Mouse (Mus musculus): ENCODE data around the gene Slc7a14. TPM values are rescaled to one million over a fixed set of nuclear protein-coding genes. Genes with fewer than 3 reads are reported as not detected.

Slc7a14 gene
- polyA plus RNA-seq, 1 experiment from 2014 or later, result 0.97 TPM

- no peaks in the 10 kb centered on the region for H3K27me3 ChIP-seq (ENCODE audit: control insufficient read depth, insufficient read depth, low read length)
- no peak overlapping the region for H3K4me3 ChIP-seq (replicated peaks; ENCODE audit: low read length)
- no peaks in the 10 kb centered on the region for H3K36me3 ChIP-seq (ENCODE audit: control insufficient read depth, insufficient read depth, low read length)
- no peak for ATAC-seq (ENCODE audit: insufficient read depth, low FRiP score)
- no peaks in the 10 kb centered on the region for H3K4me1 ChIP-seq (ENCODE audit: control insufficient read depth, insufficient read depth, low read length)
- H3K27ac ChIP-seq (ENCODE audit: low read length), result no peak overlapping the region
- no peak overlapping the region for H3K9ac ChIP-seq (ENCODE audit: low read length)
- no peak overlapping the region for H3K4me2 ChIP-seq (ENCODE audit: low read depth, low read length)
- 88% methylated on average over 7 of the region's 7 CpGs for WGBS
- no peaks in the 10 kb centered on the region for H3K9me3 ChIP-seq (replicated peaks; ENCODE audit: control insufficient read depth, low read length)
These were observed 43.2 kb downstream of the Slc7a14 start for GRCm38 (mm10) chr3:31266941-31267340.

DNA sequence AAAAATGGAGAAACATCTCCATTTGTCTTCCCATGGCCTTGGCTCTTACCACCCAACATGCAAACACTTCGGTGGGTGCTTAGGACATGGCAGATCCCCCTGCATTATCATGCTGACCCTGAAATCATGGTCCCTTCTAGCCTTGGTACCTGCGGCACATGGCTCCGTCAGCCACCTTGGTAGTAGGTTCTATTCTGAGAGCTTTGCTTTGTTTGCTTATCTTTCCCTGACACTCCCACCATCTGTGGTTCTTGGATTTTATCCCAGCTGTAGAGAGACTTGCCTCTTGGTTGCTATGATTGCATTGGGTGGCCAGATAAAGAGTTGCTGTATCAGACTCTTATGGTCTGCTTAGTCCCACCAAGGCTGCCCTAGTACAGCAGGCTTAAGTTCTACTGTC, 46.6 kb downstream of the Slc7a14 start:
- WGBS, result 78% methylated on average over 3 of the region's 3 CpGs
- no peak overlapping the region for H3K9ac ChIP-seq (ENCODE audit: low read length)
- no peaks in the 10 kb centered on the region for H3K9me3 ChIP-seq (replicated peaks; ENCODE audit: control insufficient read depth, low read length)
- H3K36me3 ChIP-seq (ENCODE audit: control insufficient read depth, insufficient read depth, low read length), result no peaks in the 10 kb centered on the region
- H3K27ac ChIP-seq (ENCODE audit: low read length), result no peak overlapping the region
- no peak for ATAC-seq (ENCODE audit: insufficient read depth, low FRiP score)
- H3K4me3 ChIP-seq (replicated peaks; ENCODE audit: low read length), result no peak overlapping the region
- no peak overlapping the region for H3K4me2 ChIP-seq (ENCODE audit: low read depth, low read length)
- no peaks in the 10 kb centered on the region for H3K4me1 ChIP-seq (ENCODE audit: control insufficient read depth, insufficient read depth, low read length)
- no peaks in the 10 kb centered on the region for H3K27me3 ChIP-seq (ENCODE audit: control insufficient read depth, insufficient read depth, low read length)

GRCm38 (mm10) chr3:31261418-31262014, 48.7 kb downstream of the Slc7a14 start:
- Histone ChIP-seq H3K36me3 (ENCODE audit: control insufficient read depth, insufficient read depth, low read length) (no peaks in the 10 kb centered on the region), H3K9me3 (replicated peaks; ENCODE audit: control insufficient read depth, low read length) (no peaks in the 10 kb centered on the region), H3K4me3 (replicated peaks; ENCODE audit: low read length) (no peak overlapping the region), H3K27me3 (ENCODE audit: control insufficient read depth, insufficient read depth, low read length) (no peaks in the 10 kb centered on the region), H3K9ac (ENCODE audit: low read length) (no peak overlapping the region), H3K27ac (ENCODE audit: low read length) (no peak overlapping the region), H3K4me1 (ENCODE audit: control insufficient read depth, insufficient read depth, low read length) (no peaks in the 10 kb centered on the region), H3K4me2 (ENCODE audit: low read depth, low read length) (no peak overlapping the region)
- ATAC-seq (ENCODE audit: insufficient read depth, low FRiP score), result no peak
- WGBS, result 69% methylated on average over 7 of the region's 7 CpGs

DNA sequence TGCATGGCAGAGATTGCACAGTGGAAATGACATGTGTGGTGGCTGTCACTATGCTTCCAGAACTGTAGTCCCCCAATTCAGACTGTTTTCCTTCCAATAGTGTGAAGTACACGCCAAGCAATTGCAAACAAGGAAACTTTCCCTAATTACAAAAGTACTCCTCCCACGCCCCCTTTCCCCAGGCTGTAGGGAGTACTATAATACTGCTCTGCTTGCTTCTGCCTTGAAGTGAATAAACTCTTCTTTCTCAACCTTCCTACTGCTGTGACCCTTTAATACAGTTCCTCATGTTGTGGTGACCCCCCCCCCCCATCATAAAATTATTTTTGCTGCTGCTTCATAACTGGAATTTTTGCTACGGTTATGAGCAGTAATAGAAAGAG, 49.2 kb downstream of the Slc7a14 start:
- no peaks in the 10 kb centered on the region for H3K27me3 ChIP-seq (ENCODE audit: control insufficient read depth, insufficient read depth, low read length)
- H3K4me1 ChIP-seq (ENCODE audit: control insufficient read depth, insufficient read depth, low read length), result no peaks in the 10 kb centered on the region
- H3K4me2 ChIP-seq (ENCODE audit: low read depth, low read length), result no peak overlapping the region
- no peak overlapping the region for H3K27ac ChIP-seq (ENCODE audit: low read length)
- no peak overlapping the region for H3K4me3 ChIP-seq (replicated peaks; ENCODE audit: low read length)
- WGBS, result 46% methylated on average over 3 of the region's 3 CpGs
- H3K9me3 ChIP-seq (replicated peaks; ENCODE audit: control insufficient read depth, low read length), result no peaks in the 10 kb centered on the region
- no peak overlapping the region for H3K9ac ChIP-seq (ENCODE audit: low read length)
- peak; percentile 38; the same call in 1 of the 2 replicates for ATAC-seq (ENCODE audit: insufficient read depth, low FRiP score)
- H3K36me3 ChIP-seq (ENCODE audit: control insufficient read depth, insufficient read depth, low read length), result no peaks in the 10 kb centered on the region

GRCm38 (mm10) chr3:31260329-31260963, 49.7 kb downstream of the Slc7a14 start:
- peak overlapping the region; percentile 6; the same call in 1 of the 2 replicates for H3K27ac ChIP-seq (ENCODE audit: low read length)
- H3K4me2 ChIP-seq (ENCODE audit: low read depth, low read length), result no peak overlapping the region
- no peak overlapping the region for H3K4me3 ChIP-seq (replicated peaks; ENCODE audit: low read length)
- no peaks in the 10 kb centered on the region for H3K36me3 ChIP-seq (ENCODE audit: control insufficient read depth, insufficient read depth, low read length)
- peak; percentile 86 for ATAC-seq (ENCODE audit: insufficient read depth, low FRiP score)
- 20% methylated on average over 7 of the region's 7 CpGs for WGBS
- H3K4me1 ChIP-seq (ENCODE audit: control insufficient read depth, insufficient read depth, low read length), result no peaks in the 10 kb centered on the region
- no peaks in the 10 kb centered on the region for H3K9me3 ChIP-seq (replicated peaks; ENCODE audit: control insufficient read depth, low read length)
- no peaks in the 10 kb centered on the region for H3K27me3 ChIP-seq (ENCODE audit: control insufficient read depth, insufficient read depth, low read length)
- H3K9ac ChIP-seq (ENCODE audit: low read length), result no peak overlapping the region

- peak; percentile 60; the same call in 1 of the 2 replicates for ATAC-seq (ENCODE audit: insufficient read depth, low FRiP score)
- Histone ChIP-seq H3K9ac (ENCODE audit: low read length) (no peak overlapping the region), H3K27me3 (ENCODE audit: control insufficient read depth, insufficient read depth, low read length) (no peaks in the 10 kb centered on the region), H3K4me3 (replicated peaks; ENCODE audit: low read length) (no peak overlapping the region), H3K4me1 (ENCODE audit: control insufficient read depth, insufficient read depth, low read length) (no peaks in the 10 kb centered on the region), H3K4me2 (ENCODE audit: low read depth, low read length) (no peak overlapping the region), H3K27ac (ENCODE audit: low read length) (0 out of 2 replicates have a peak overlapping the region, but pooled peaks have one; percentile 6), H3K36me3 (ENCODE audit: control insufficient read depth, insufficient read depth, low read length) (no peaks in the 10 kb centered on the region), H3K9me3 (replicated peaks; ENCODE audit: control insufficient read depth, low read length) (no peaks in the 10 kb centered on the region)
- 40% methylated on average over 7 of the region's 7 CpGs for WGBS
These were observed 50.5 kb downstream of the Slc7a14 start for GRCm38 (mm10) chr3:31259553-31260255.

DNA sequence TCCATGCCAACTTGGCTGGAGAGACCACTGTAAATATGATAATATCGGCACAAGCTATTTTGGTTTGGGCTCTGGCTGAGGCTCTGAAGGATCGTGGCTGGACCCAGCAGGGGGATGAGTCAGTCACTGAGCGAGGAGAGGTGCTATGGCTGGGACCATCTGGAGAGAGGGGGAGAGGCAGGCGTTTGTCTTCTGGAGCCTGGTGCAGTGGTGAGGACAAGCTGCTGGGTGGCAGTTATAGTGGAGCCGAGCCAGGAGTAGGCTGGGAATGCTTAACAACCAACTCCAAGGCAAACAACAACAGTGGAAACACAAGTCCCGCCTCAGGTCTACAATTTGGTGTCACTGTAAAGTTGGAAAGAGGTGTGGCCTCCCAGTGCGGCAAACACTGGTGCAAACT, 55.8 kb downstream of the Slc7a14 start:
- no peaks in the 10 kb centered on the region for H3K9me3 ChIP-seq (replicated peaks; ENCODE audit: control insufficient read depth, low read length)
- no peak overlapping the region for H3K9ac ChIP-seq (ENCODE audit: low read length)
- no peak; the same call in 1 of the 2 replicates for ATAC-seq (ENCODE audit: insufficient read depth, low FRiP score)
- no peaks in the 10 kb centered on the region for H3K4me1 ChIP-seq (ENCODE audit: control insufficient read depth, insufficient read depth, low read length)
- H3K27me3 ChIP-seq (ENCODE audit: control insufficient read depth, insufficient read depth, low read length), result no peaks in the 10 kb centered on the region
- 72% methylated on average over 7 of the region's 7 CpGs for WGBS
- H3K27ac ChIP-seq (ENCODE audit: low read length), result no peak overlapping the region
- H3K36me3 ChIP-seq (ENCODE audit: control insufficient read depth, insufficient read depth, low read length), result no peaks in the 10 kb centered on the region
- H3K4me2 ChIP-seq (ENCODE audit: low read depth, low read length), result no peak overlapping the region
- H3K4me3 ChIP-seq (replicated peaks; ENCODE audit: low read length), result no peak overlapping the region

- H3K9ac ChIP-seq (ENCODE audit: low read length), result no peak overlapping the region
- H3K4me2 ChIP-seq (ENCODE audit: low read depth, low read length), result no peak overlapping the region
- H3K27me3 ChIP-seq (ENCODE audit: control insufficient read depth, insufficient read depth, low read length), result no peaks in the 10 kb centered on the region
- H3K27ac ChIP-seq (ENCODE audit: low read length), result no peak overlapping the region
- H3K4me3 ChIP-seq (replicated peaks; ENCODE audit: low read length), result no peak overlapping the region
- no peaks in the 10 kb centered on the region for H3K9me3 ChIP-seq (replicated peaks; ENCODE audit: control insufficient read depth, low read length)
- 83% methylated on average over 9 of the region's 9 CpGs for WGBS
- no peak for ATAC-seq (ENCODE audit: insufficient read depth, low FRiP score)
- H3K4me1 ChIP-seq (ENCODE audit: control insufficient read depth, insufficient read depth, low read length), result no peaks in the 10 kb centered on the region
- no peaks in the 10 kb centered on the region for H3K36me3 ChIP-seq (ENCODE audit: control insufficient read depth, insufficient read depth, low read length)
These were observed 56.3 kb downstream of the Slc7a14 start for GRCm38 (mm10) chr3:31253862-31254261.

- no peak for ATAC-seq (ENCODE audit: insufficient read depth, low FRiP score)
- no peak overlapping the region for H3K4me3 ChIP-seq (replicated peaks; ENCODE audit: low read length)
- H3K27me3 ChIP-seq (ENCODE audit: control insufficient read depth, insufficient read depth, low read length), result no peaks in the 10 kb centered on the region
- 60% methylated on average over 3 of the region's 3 CpGs for WGBS
- H3K27ac ChIP-seq (ENCODE audit: low read length), result no peak overlapping the region
- no peaks in the 10 kb centered on the region for H3K4me1 ChIP-seq (ENCODE audit: control insufficient read depth, insufficient read depth, low read length)
- no peaks in the 10 kb centered on the region for H3K9me3 ChIP-seq (replicated peaks; ENCODE audit: control insufficient read depth, low read length)
- no peaks in the 10 kb centered on the region for H3K36me3 ChIP-seq (ENCODE audit: control insufficient read depth, insufficient read depth, low read length)
- H3K4me2 ChIP-seq (ENCODE audit: low read depth, low read length), result no peak overlapping the region
- H3K9ac ChIP-seq (ENCODE audit: low read length), result no peak overlapping the region
These were observed 57.6 kb downstream of the Slc7a14 start for GRCm38 (mm10) chr3:31252566-31252965.

Measured in stomach, embryonic 16.5 days (tissue).